Mouse (Mus musculus) urinary bladder, adult 18-20 months (tissue): Measurements from ENCODE around the gene Zfp579.
"Not testable (repeated sequence)": the region's sequence is repeated elsewhere in the genome, so short reads cannot be mapped to it uniquely, and the experiment has no call there.

Source experiments
- DNase-seq, 2 experiments: peaks; one replicate each; pipeline ENCODE4 v3.0.0; 2022; ENCODE audit warnings: low spot score in 2 of 2, mixed read lengths in 2 of 2

Zfp579 gene

GRCm38 (mm10) chr7:4996003-4996895, at the start of gene Zfp579:
Gene Zfp579, minus strand, starts transcription at chr7:4996158.
- peak; percentile 85 to 87 for DNase-seq

DNA sequence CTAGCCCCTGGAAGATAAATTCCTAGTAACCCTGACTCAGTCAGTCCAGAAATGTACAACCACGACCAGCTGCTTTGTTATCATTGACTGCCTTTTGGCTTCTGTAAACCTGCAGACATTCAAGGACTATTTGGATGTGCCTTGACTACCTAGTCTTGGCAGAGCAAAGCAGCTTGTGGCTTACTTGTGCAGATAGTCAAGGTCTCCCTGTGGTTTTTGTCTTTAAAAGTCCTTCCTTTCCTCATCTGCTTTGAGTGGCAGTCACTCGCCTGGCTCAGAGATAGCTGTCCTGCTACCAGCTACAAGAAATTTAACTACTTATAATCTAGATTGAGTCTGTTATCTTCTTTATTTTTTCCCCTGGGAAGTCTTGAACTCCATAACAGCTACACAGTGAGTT, 49.0 kb upstream of the Zfp579 start:
- DNase-seq: no peak

- no peak for DNase-seq
Measured at GRCm38 (mm10) chr7:5038940-5039339, 43.0 kb upstream of the Zfp579 start.

DNA sequence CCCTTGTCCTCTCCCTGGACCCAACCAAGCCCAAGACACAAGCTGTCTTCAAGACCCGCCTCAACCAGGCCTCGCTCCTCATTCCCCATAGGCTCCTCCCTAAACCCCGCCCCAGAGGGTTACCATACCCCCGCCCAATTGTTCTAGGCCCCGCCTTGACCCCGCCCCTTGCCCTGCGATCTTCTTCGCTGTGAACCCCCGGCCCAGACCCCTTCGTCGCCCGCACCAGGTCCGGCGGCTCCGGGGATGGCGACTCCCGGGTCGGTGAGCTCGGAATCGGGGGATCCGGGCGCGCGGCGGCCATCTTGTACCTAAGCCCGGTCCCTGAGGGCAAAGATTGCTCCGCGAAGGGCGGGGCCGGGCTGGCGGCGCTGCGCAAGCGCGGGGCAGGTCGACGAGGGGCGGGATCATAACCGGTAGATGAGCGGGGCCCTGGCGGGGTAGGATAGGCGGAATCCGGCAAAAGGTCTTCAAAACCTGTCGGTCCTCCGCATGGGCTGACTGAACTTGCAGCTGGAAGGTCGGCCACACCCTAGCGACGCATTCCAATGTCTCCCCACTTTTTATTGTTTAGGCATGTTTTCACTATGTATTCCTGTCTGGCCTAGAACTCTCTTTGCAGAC, 42.3 kb upstream of the Zfp579 start, which contains the start of gene Zfp784:
Gene Zfp784 (minus strand): TSS at position 338 of the 624 bp plus-strand sequence.
- peak; percentile 93 to 97 for DNase-seq

DNA sequence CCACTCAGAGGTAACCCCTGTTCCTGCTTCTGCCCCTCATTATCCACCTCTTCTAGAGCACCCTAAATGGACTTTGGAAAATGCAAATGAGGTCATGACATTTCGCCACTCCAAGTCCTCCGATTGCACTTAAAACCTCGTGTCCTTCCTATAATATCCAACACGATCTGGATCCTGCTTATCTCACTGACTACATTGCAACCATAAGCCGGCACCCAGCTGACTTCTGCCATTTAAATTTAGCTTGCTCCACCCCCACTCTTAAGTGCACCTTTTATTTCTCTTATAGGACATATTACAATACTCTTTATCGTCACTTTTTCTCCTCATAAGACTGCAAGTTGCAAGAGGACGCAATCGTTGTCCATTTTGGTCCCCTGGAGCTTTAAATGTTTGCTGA, 41.5 kb upstream of the Zfp579 start:
- DNase-seq: no peak

DNA sequence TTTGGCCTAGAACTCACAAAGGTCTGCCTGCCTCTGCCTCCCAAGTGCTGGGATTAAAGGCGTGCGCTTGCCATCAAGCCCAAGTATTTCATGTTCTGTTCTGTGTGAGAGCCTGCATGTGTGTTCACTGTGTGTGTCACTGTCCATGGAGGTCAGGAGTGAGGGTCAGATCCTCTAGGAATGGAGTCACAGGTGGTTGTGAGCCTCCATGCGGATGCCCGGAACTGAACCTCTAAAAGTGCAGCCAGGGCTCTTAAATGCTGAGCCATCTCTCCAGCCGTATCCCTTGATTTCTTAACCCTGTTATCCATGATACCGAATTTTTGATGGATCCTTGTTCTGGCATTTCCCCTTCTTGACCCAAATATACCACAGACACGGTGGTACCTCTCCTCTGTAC, 41.1 kb upstream of the Zfp579 start:
- DNase-seq: no peak

DNA sequence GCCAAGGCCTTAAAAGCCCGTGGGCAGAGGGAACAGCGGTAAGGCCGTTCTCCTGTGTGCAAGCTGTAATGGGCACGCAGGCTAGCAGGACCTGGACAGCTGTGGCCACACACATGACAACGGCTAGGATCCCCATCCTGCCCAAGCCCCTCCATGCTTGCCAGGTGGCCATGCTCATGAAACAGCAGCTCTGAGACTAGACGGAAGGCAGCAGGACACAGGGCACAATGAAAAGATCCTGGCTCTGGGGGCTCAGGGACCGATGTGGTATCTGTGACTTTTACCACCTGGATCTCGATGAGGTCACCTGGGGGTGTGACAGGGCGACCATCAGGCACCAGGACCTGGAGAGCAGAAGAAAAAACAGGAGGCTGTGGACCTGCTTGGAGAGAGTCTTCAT, 40.2 kb upstream of the Zfp579 start:
- no peak for DNase-seq

- no peak for DNase-seq
Measured at GRCm38 (mm10) chr7:5035628-5036027, 39.7 kb upstream of the Zfp579 start.

DNA sequence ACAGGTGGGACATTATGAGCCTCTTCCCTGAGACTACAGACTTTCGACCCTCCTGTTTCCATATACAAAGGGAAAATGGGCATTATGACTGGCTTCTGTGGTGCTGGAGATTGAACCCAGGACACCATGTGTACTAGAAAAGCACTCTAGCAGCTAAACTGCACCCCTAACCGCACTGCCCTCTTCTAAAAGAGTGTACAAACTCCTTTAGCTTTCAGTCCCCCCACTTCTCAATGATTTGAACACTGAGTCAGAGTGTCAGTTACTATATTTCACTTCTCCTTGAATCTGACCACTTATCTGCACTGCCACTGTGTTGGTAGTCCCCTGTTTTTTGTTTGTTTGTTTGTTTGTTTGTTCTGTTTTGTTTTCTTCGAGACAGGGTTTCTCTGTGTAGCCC, 37.9 kb upstream of the Zfp579 start, which contains the start of gene 4632433K11Rik:
Gene 4632433K11Rik (plus strand): TSS at position 301 of the 400 bp plus-strand sequence.
- no peak for DNase-seq

GRCm38 (mm10) chr7:5031496-5031895, 35.5 kb upstream of the Zfp579 start:
- no peak for DNase-seq

DNA sequence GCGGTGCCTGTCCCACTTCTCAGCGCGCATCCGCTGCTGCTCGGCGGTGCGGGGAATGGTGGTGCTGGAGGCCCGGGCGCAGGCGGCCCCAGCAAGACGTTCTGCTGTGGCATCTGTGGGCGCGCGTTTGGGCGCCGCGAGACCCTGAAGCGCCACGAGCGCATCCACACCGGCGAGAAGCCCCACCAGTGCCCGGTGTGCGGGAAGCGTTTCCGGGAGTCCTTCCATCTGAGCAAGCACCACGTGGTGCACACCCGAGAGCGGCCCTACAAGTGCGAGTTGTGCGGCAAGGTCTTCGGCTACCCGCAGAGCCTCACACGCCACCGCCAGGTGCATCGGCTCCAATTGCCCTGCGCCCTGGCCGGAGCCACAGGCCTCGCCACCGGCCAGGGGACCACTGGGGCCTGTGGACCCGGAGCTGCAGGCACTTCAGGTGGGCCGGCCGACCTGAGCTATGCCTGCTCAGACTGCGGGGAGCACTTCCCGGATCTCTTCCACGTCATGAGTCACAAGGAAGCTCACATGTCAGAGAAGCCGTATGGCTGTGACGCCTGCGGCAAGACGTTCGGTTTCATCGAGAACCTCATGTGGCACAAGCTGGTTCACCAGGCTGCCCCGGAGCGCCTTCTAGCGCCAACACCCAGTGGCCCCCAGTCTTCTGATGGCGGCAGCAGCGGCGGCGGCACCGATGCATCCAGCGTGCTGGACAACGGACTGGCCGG, 34.8 kb upstream of the Zfp579 start:
- DNase-seq: no peak

- DNase-seq: no peak
Measured at GRCm38 (mm10) chr7:5029946-5030345, 34.0 kb upstream of the Zfp579 start.

GRCm38 (mm10) chr7:5029543-5029942, 33.6 kb upstream of the Zfp579 start:
- DNase-seq: no peak

DNA sequence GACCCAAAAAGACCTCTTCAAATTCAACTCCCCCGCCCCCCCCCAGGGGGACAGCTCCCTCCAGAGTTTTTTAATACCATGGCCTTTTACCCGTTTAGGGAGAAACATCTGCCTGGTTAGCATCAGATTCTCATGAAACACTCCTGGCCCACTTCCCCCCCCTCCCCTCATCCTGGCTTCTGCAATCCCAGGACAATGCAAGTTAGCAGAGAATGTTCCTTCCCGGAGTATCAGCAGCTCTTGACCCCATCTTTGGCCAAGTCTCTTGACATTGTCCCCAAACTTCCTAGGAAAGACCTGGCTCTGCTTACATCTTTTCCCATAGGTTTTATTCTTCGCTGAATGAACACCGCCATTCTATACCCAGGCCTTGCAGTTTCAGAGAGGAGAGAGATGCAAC, 25.2 kb upstream of the Zfp579 start:
- DNase-seq: no peak

GRCm38 (mm10) chr7:5020685-5021084, 24.7 kb upstream of the Zfp579 start:
- no peak for DNase-seq

DNA sequence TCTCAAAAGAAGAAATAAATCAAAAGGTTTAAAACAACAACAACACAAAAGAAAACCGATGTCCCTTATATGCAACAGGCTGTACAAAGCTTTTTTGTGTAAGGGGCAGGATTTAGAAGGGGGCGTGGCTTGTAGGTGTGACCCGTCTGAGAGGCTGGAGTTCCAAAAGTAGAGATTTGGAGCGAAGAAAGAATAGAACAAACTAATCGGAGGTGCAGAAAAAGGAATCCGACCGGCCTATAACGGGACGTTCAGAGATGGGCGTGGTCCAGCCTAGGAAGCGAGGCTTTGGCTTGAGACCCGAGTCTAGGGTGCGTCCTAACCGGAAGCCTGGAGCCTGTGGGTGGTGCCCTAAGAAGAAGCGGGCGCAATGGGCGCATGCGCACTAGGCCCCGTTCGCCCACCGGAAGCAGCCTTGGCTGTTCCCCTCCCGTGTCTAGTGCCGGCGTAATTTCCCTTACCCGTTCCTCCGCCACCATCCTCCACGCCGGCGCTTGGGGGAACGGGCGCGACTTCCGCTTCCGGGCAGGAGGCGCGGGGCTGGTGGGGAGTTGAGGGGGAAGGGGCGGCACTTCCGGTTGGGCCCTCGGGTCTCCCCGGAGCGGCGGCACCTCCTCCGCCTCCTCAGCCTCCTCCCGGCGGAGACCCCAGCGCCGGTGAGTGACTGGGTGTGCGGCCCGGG, 24.2 kb upstream of the Zfp579 start, which contains the start of the genes Zfp865 and Ccdc106:
Gene Zfp865 (plus strand): TSS at position 377 of the 682 bp plus-strand sequence.
Gene Ccdc106 (plus strand): TSS at position 554 of the 682 bp plus-strand sequence.
- DNase-seq: peak; percentile 97 to 98

- not testable (repeated sequence) for DNase-seq
Measured at GRCm38 (mm10) chr7:5019576-5019975, 23.6 kb upstream of the Zfp579 start.

DNA sequence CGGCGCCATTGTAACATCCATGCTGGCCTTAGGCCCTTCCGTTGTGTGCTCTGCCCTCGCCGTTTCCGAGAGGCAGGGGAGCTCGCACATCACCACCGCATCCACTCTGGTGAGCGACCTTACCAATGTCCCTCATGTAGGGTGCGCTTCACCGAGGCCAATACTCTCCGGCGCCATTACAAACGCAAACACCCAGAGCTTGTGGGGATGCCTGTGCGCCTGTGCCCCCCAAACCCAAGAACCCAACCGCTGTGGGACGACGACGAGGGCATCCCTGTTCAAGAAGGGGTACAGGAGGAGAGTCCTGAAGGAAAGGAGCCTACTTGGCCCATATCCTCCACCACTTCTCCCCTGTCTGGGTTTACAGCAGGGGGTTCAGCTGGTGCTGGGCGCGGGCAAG, 22.0 kb upstream of the Zfp579 start:
- no peak for DNase-seq

DNA sequence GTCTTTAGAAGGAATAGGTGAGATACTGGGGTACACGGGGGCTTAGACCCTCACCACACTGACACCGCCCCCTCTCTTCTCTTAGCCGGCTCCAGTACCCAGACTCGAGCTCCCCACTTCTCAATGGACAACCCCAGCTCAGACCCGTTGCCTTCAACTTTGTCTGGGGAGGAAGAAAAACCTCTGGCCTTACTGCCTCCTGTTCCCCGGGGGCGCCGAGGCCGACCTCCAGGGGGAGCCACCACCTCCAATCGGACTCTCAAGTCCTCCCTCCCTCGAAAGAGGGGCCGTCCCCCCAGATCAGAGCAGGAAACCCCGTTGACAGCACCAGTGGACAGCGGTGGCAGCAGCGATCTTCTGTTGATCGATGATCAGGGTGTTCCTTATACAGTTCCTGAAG, 21.4 kb upstream of the Zfp579 start:
- no peak for DNase-seq

DNA sequence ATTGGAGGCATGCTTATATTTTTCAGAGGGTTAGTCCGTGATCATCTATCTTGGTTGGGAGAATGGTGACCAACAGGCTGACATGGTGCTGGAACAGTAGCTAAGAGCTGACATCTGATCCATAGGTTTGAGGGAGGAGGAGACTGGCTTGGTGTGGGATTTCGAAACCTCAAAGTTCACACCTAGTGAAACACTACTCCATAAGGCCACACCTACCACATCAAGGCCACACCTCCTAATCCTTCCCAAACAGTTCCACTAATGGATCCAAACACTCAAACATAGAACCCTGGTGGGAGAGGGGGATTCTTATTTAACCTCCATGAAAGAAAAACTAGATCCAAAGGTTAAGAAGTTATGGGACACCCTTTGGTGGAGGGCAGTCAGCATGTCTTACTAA, 21.0 kb upstream of the Zfp579 start:
- DNase-seq: no peak

DNA sequence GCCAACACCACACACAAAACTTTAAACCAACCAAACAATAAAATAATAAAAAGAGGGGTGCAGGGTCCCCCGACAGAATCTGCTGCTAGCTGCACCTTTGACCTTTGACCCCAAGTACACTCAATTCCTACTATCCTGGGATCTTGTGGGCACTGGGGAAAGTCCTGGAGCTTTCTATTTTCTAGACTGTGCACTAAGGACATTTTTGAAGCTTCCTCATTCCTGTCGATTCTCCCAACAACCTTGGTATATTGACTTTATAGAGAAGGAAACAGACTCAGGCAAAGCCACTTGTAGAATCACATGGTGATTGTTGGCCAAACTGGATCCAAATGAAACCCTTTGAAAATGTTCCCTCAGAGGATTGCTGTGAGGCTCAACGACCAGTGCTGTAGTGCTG, 20.1 kb upstream of the Zfp579 start:
- no peak for DNase-seq
